ENCODE assay signal across 10 mouse cellular contexts in the genomic region with DNA sequence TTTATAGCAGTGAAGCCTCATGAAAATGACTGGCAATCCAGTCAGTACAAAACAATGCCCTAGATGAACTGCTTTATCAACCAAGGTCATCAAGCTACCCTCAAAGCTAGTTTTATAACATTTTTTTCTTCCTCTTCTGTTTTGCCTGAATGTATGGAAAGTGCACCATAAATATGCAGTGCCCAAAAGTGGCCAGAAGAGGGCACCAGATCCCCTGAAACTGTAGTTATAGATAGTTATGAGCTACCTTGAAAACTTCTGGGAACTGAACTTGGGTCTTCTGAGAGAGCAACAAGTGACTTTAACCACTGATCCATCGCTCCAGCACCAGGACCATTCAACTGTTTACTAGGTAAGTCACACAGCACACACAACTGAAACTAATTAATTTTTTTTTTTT. TPM values are rescaled to one million over a fixed set of nuclear protein-coding genes. Genes with fewer than 3 reads are reported as not detected.
DNase-seq lines count a peak whose midpoint lies in the region; ATAC-seq lines count a peak whose summit lies in the region.
"Had no signal": no experiment of that assay in that cellular context is flagged by ENCODE, and none has a peak within 500 bp of the region (broad histone marks: within the 10 kb centered on the region; RNA-seq: fewer than 3 reads in every experiment).

No protein-coding gene starts in this region.

- no peaks in the 10 kb centered on the region for H3K36me3 ChIP-seq in kidney, embryonic 14.5 days (ENCODE audit: control insufficient read depth, insufficient read depth, low read length)
- H3K36me3 ChIP-seq: embryonic facial prominence, embryonic 13.5 days; lung, embryonic 15.5 days had no signal

- no peak overlapping the region for H3K4me2 ChIP-seq in kidney, embryonic 14.5 days (replicated peaks; ENCODE audit: low read depth, low read length)
- H3K4me2 ChIP-seq: embryonic facial prominence, embryonic 13.5 days; lung, embryonic 15.5 days had no signal

- intact Hi-C loops in gastrocnemius, postnatal 36 days (cut with DNase I), result loop anchor here (5.0 kb wide), 1 partner anchor 234 kb away; no protein-coding TSS in a partner anchor

- 56% methylated on average over 1 of the region's 1 CpGs for WGBS in kidney, embryonic 14.5 days

- H3K27ac ChIP-seq in kidney, embryonic 14.5 days (ENCODE audit: low read depth, low read length), result no peak overlapping the region
- H3K27ac ChIP-seq: embryonic facial prominence, embryonic 13.5 days; lung, embryonic 15.5 days had no signal

- H3K4me1 ChIP-seq in kidney, embryonic 14.5 days (ENCODE audit: control insufficient read depth, insufficient read depth, low read length), result no peaks in the 10 kb centered on the region
- H3K4me1 ChIP-seq: embryonic facial prominence, embryonic 13.5 days; lung, embryonic 15.5 days had no signal

- H3K9ac ChIP-seq in kidney, embryonic 14.5 days (ENCODE audit: low read depth, low read length), result no peak overlapping the region
- H3K9ac ChIP-seq: embryonic facial prominence, embryonic 13.5 days; lung, embryonic 15.5 days had no signal

- ATAC-seq in cerebellum, adult (ENCODE audit: insufficient number of reproducible peaks, low FRiP score, low TSS enrichment), result no peak
- ATAC-seq in kidney, embryonic 14.5 days (ENCODE audit: low FRiP score, low TSS enrichment), result no peak

- no peak overlapping the region for H3K4me3 ChIP-seq in kidney, embryonic 14.5 days (ENCODE audit: low read length)
- H3K4me3 ChIP-seq: embryonic facial prominence, embryonic 13.5 days; lung, embryonic 15.5 days had no signal

- peak; percentile 5 to 16 for DNase-seq in cerebellum, postnatal 10 days
- DNase-seq in kidney, adult 9 months, result peak; percentile 14
- peak; percentile 1 to 2 for DNase-seq in B cell, adult 2 months
- peak; percentile 2 for DNase-seq in induced T-regulatory cell, adult 2 months (ENCODE audit: low read depth)
- no peak for DNase-seq in gastrocnemius, postnatal 36 days
- DNase-seq in cerebellum, adult 11-12 months, result no peak

- no peaks in the 10 kb centered on the region for H3K27me3 ChIP-seq in kidney, embryonic 14.5 days (ENCODE audit: control insufficient read depth, insufficient read depth, low read length)
- H3K27me3 ChIP-seq: embryonic facial prominence, embryonic 13.5 days; lung, embryonic 15.5 days had no signal

- H3K9me3 ChIP-seq in kidney, embryonic 14.5 days (ENCODE audit: control insufficient read depth, low read length), result no peaks in the 10 kb centered on the region
- H3K9me3 ChIP-seq: embryonic facial prominence, embryonic 13.5 days; lung, embryonic 15.5 days had no signal

RNA-seq across cellular contexts. Expression of gene Klhl13, which starts 36.8 kb away (rescaled TPM):
- polyA plus RNA-seq in kidney, embryonic 14.5 days (2014; fragmentation: Nextera tagmentation; extraction: Ambion mirVana), result 33.3 and 41.2 TPM in 2 replicates
- 1 to 10 TPM; 6.3 to 6.5 TPM for total RNA-seq in gastrocnemius, postnatal 36 days (2021)

Comparison
In these comparisons a context has a peak if more than half of its experiments do, and no peak if none do; other contexts are left out.
1. DNase-seq: peak in cerebellum, postnatal 10 days (2 of 2), kidney, adult 9 months (single experiment), B cell, adult 2 months (2 of 2) and induced T-regulatory cell, adult 2 months (single experiment); none in gastrocnemius, postnatal 36 days (0 of 2) and cerebellum, adult 11-12 months (single experiment).